Mouse (Mus musculus) liver, postnatal 0 days (tissue): ENCODE measurements around the gene Prrt2.

ENCODE experiments used
- CTCF ChIP-seq: sonication (generic); IDR thresholded peaks from 2 replicates; pipeline ENCODE4 v1.5.1; 2016; ENCODE audit warnings: antibody characterized with exemption, low read depth
- EP300 ChIP-seq: IDR thresholded peaks from 2 replicates; pipeline ENCODE4 v1.6.1; 2016; ENCODE audit warnings: antibody characterized with exemption, low read depth, mild to moderate bottlenecking

GRCm38 (mm10) chr7:127025556-127026160 lies 4.6 kb upstream of the Prrt2 start:
- no peak for TF ChIP-seq CTCF
- TF ChIP-seq EP300 = no peak
